Mouse (Mus musculus): Measurements from ENCODE around the gene Igf2bp3. TPM values are rescaled to one million over a fixed set of nuclear protein-coding genes. Genes with fewer than 3 reads are reported as not detected.
"Not testable (repeated sequence)": the region's sequence is repeated elsewhere in the genome, so short reads cannot be mapped to it uniquely, and the experiment has no call there.

Gene Igf2bp3
- polyA plus RNA-seq (2015; fragmentation: Nextera tagmentation; extraction: Ambion mirVana), result 37.5 and 41.0 TPM in 2 replicates

- under 1% methylated on average over 60 of the region's 68 CpGs for WGBS
Observed at GRCm38 (mm10) chr6:49214928-49215747, at the start of gene Igf2bp3. Gene Igf2bp3 (minus strand): TSS chr6:49214957.

GRCm38 (mm10) chr6:49264446-49264845 is 49.7 kb upstream of the Igf2bp3 start:
- not testable (repeated sequence) for H3K9ac ChIP-seq (ENCODE audit: low read length); H3K4me3 ChIP-seq (ENCODE audit: low read length); H3K9me3 ChIP-seq (ENCODE audit: control insufficient read depth, low read length); H3K36me3 ChIP-seq (ENCODE audit: control insufficient read depth, insufficient read depth, low read length); H3K27me3 ChIP-seq (ENCODE audit: control insufficient read depth, insufficient read depth, low read depth, low read length); H3K4me2 ChIP-seq (ENCODE audit: low read depth, low read length); ATAC-seq (ENCODE audit: low read depth)
- 84% methylated on average over 7 of the region's 7 CpGs for WGBS
- peaks cover 19% of the 10 kb centered on the region for H3K4me1 ChIP-seq (replicated peaks; ENCODE audit: control insufficient read depth, insufficient read depth, low read length)
- H3K27ac ChIP-seq (ENCODE audit: low read length), result peak overlapping the region; percentile 99; the same call in 1 of the 2 replicates

More at GRCm38 (mm10) chr6:49214928-49215747, at the start of gene Igf2bp3:
- peak within 1 kb of the TSS; percentile 99 for H3K27ac ChIP-seq (ENCODE audit: low read length)
- peak within 1 kb of the TSS; percentile 80 for H3K4me2 ChIP-seq (ENCODE audit: low read depth, low read length)
- H3K36me3 ChIP-seq (ENCODE audit: control insufficient read depth, insufficient read depth, low read length), result no peaks in the 10 kb centered on the region
- peaks cover 27% of the 10 kb centered on the region for H3K4me1 ChIP-seq (replicated peaks; ENCODE audit: control insufficient read depth, insufficient read depth, low read length)
- 0 out of 2 replicates have a peak, but pooled peaks cover 3% of the 10 kb centered on the region for H3K27me3 ChIP-seq (ENCODE audit: control insufficient read depth, insufficient read depth, low read depth, low read length)
- peak within 1 kb of the TSS; percentile 95 for H3K9ac ChIP-seq (ENCODE audit: low read length)
- H3K9me3 ChIP-seq (ENCODE audit: control insufficient read depth, low read length), result no peaks in the 10 kb centered on the region
- H3K4me3 ChIP-seq (ENCODE audit: low read length), result peak within 1 kb of the TSS; percentile 89
- ATAC-seq (ENCODE audit: low read depth), result peak; percentile 85

- H3K4me1 ChIP-seq (replicated peaks; ENCODE audit: control insufficient read depth, insufficient read depth, low read length), result peaks cover 23% of the 10 kb centered on the region
- H3K27me3 ChIP-seq (ENCODE audit: control insufficient read depth, insufficient read depth, low read depth, low read length), result no peaks in the 10 kb centered on the region
- peak within 1 kb of the TSS; percentile 100 for H3K4me3 ChIP-seq (ENCODE audit: low read length)
- peak within 1 kb of the TSS; percentile 67 for H3K4me2 ChIP-seq (ENCODE audit: low read depth, low read length)
- peak; percentile 96 for ATAC-seq (ENCODE audit: low read depth)
- peaks cover 1% of the 10 kb centered on the region; the same call in 1 of the 2 replicates for H3K36me3 ChIP-seq (ENCODE audit: control insufficient read depth, insufficient read depth, low read length)
- no peaks in the 10 kb centered on the region for H3K9me3 ChIP-seq (ENCODE audit: control insufficient read depth, low read length)
- H3K27ac ChIP-seq (ENCODE audit: low read length), result peak within 1 kb of the TSS; percentile 99
- WGBS, result under 1% methylated on average over 39 of the region's 39 CpGs
- H3K9ac ChIP-seq (ENCODE audit: low read length), result peak within 1 kb of the TSS; percentile 100
Observed at GRCm38 (mm10) chr6:49263847-49264243, 49.1 kb upstream of the Igf2bp3 start, which contains the start of gene Tra2a. Gene Tra2a (minus strand): TSS chr6:49264033.

- Histone ChIP-seq H3K4me2 (ENCODE audit: low read depth, low read length) (peak overlapping the region; percentile 67), H3K36me3 (ENCODE audit: control insufficient read depth, insufficient read depth, low read length) (peaks cover 3% of the 10 kb centered on the region; the same call in 1 of the 2 replicates), H3K4me1 (replicated peaks; ENCODE audit: control insufficient read depth, insufficient read depth, low read length) (peaks cover 23% of the 10 kb centered on the region), H3K27ac (ENCODE audit: low read length) (peak overlapping the region; percentile 99), H3K9ac (ENCODE audit: low read length) (peak overlapping the region; percentile 100), H3K9me3 (ENCODE audit: control insufficient read depth, low read length) (no peaks in the 10 kb centered on the region), H3K4me3 (ENCODE audit: low read length) (peak overlapping the region; percentile 100), H3K27me3 (ENCODE audit: control insufficient read depth, insufficient read depth, low read depth, low read length) (no peaks in the 10 kb centered on the region)
- peak; percentile 70 for ATAC-seq (ENCODE audit: low read depth)
- under 1% methylated on average over 62 of the region's 71 CpGs for WGBS
Observed at GRCm38 (mm10) chr6:49263081-49263846, 48.5 kb upstream of the Igf2bp3 start.

- no peak for ATAC-seq (ENCODE audit: low read depth)
- Histone ChIP-seq H3K9ac (ENCODE audit: low read length) (peak overlapping the region; percentile 100), H3K4me3 (ENCODE audit: low read length) (peak overlapping the region; percentile 100), H3K4me2 (ENCODE audit: low read depth, low read length) (peak overlapping the region; percentile 67), H3K9me3 (ENCODE audit: control insufficient read depth, low read length) (no peaks in the 10 kb centered on the region), H3K27ac (ENCODE audit: low read length) (no peak overlapping the region), H3K4me1 (replicated peaks; ENCODE audit: control insufficient read depth, insufficient read depth, low read length) (peaks cover 23% of the 10 kb centered on the region), H3K36me3 (ENCODE audit: control insufficient read depth, insufficient read depth, low read length) (peaks cover 3% of the 10 kb centered on the region; the same call in 1 of the 2 replicates), H3K27me3 (ENCODE audit: control insufficient read depth, insufficient read depth, low read depth, low read length) (no peaks in the 10 kb centered on the region)
- under 1% methylated on average over 9 of the region's 9 CpGs for WGBS
Observed at GRCm38 (mm10) chr6:49262421-49262820, 47.7 kb upstream of the Igf2bp3 start.

GRCm38 (mm10) chr6:49259711-49260110 is 45.0 kb upstream of the Igf2bp3 start:
- H3K9me3 ChIP-seq (ENCODE audit: control insufficient read depth, low read length), result no peaks in the 10 kb centered on the region
- no peak overlapping the region for H3K4me3 ChIP-seq (ENCODE audit: low read length)
- H3K27ac ChIP-seq (ENCODE audit: low read length), result no peak overlapping the region
- H3K4me1 ChIP-seq (replicated peaks; ENCODE audit: control insufficient read depth, insufficient read depth, low read length), result peaks cover 23% of the 10 kb centered on the region
- no peak overlapping the region for H3K4me2 ChIP-seq (ENCODE audit: low read depth, low read length)
- H3K36me3 ChIP-seq (ENCODE audit: control insufficient read depth, insufficient read depth, low read length), result peaks cover 3% of the 10 kb centered on the region; the same call in 1 of the 2 replicates
- no peaks in the 10 kb centered on the region for H3K27me3 ChIP-seq (ENCODE audit: control insufficient read depth, insufficient read depth, low read depth, low read length)
- no peak for ATAC-seq (ENCODE audit: low read depth)
- peak overlapping the region; percentile 20; the same call in 1 of the 2 replicates for H3K9ac ChIP-seq (ENCODE audit: low read length)
- WGBS, result 56% methylated on average over 5 of the region's 5 CpGs

GRCm38 (mm10) chr6:49257880-49258279 is 43.1 kb upstream of the Igf2bp3 start:
- Histone ChIP-seq H3K9ac (ENCODE audit: low read length) (no peak overlapping the region), H3K36me3 (ENCODE audit: control insufficient read depth, insufficient read depth, low read length) (peaks cover 3% of the 10 kb centered on the region; the same call in 1 of the 2 replicates), H3K4me2 (ENCODE audit: low read depth, low read length) (no peak overlapping the region), H3K4me3 (ENCODE audit: low read length) (no peak overlapping the region), H3K4me1 (replicated peaks; ENCODE audit: control insufficient read depth, insufficient read depth, low read length) (peaks cover 23% of the 10 kb centered on the region), H3K27ac (ENCODE audit: low read length) (no peak overlapping the region), H3K27me3 (ENCODE audit: control insufficient read depth, insufficient read depth, low read depth, low read length) (no peaks in the 10 kb centered on the region), H3K9me3 (ENCODE audit: control insufficient read depth, low read length) (no peaks in the 10 kb centered on the region)
- no peak for ATAC-seq (ENCODE audit: low read depth)
- 76% methylated on average over 2 of the region's 2 CpGs for WGBS

- ATAC-seq (ENCODE audit: low read depth), result no peak
- Histone ChIP-seq H3K4me2 (ENCODE audit: low read depth, low read length) (no peak overlapping the region), H3K9ac (ENCODE audit: low read length) (no peak overlapping the region), H3K4me1 (replicated peaks; ENCODE audit: control insufficient read depth, insufficient read depth, low read length) (no peaks in the 10 kb centered on the region), H3K4me3 (ENCODE audit: low read length) (no peak overlapping the region), H3K36me3 (ENCODE audit: control insufficient read depth, insufficient read depth, low read length) (peaks cover 36% of the 10 kb centered on the region), H3K27me3 (ENCODE audit: control insufficient read depth, insufficient read depth, low read depth, low read length) (no peaks in the 10 kb centered on the region), H3K27ac (ENCODE audit: low read length) (no peak overlapping the region), H3K9me3 (ENCODE audit: control insufficient read depth, low read length) (no peaks in the 10 kb centered on the region)
- 81% methylated on average over 8 of the region's 8 CpGs for WGBS
Observed at GRCm38 (mm10) chr6:49252207-49252606, 37.5 kb upstream of the Igf2bp3 start.

- WGBS, result 97% methylated on average over 2 of the region's 2 CpGs
- Histone ChIP-seq H3K36me3 (ENCODE audit: control insufficient read depth, insufficient read depth, low read length) (peaks cover 42% of the 10 kb centered on the region), H3K4me2 (ENCODE audit: low read depth, low read length) (no peak overlapping the region), H3K4me1 (replicated peaks; ENCODE audit: control insufficient read depth, insufficient read depth, low read length) (no peaks in the 10 kb centered on the region), H3K4me3 (ENCODE audit: low read length) (no peak overlapping the region), H3K27me3 (ENCODE audit: control insufficient read depth, insufficient read depth, low read depth, low read length) (no peaks in the 10 kb centered on the region), H3K27ac (ENCODE audit: low read length) (no peak overlapping the region), H3K9me3 (ENCODE audit: control insufficient read depth, low read length) (no peaks in the 10 kb centered on the region), H3K9ac (ENCODE audit: low read length) (no peak overlapping the region)
- no peak for ATAC-seq (ENCODE audit: low read depth)
Observed at GRCm38 (mm10) chr6:49251199-49251598, 36.4 kb upstream of the Igf2bp3 start.
